In the genomic region with DNA sequence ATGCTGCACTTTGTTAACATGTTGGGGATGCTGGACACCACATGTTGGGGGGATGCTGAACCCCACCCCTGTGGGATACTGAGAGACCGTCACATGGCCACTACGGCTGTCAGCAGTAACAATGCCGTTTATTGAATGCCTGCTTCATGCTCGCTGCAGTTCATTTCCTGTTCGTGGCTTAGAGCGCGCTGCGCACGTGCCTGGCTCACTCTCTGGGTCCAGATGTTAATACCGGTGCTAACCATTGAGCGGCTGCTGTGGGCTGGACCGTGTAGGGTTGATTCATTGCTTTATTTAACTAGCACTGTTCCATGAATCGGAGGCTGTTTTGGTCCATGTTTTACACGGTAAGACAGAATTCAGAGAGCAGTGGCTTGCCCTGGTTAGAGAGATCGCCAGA, we compare ENCODE assay signal across 17 mouse cellular contexts.
A peak's percentile ranks its signal among the peaks of the same experiment; 100 is the strongest.
DNase-seq lines count a peak whose midpoint lies in the region; ATAC-seq and TF ChIP-seq lines count a peak whose summit lies in the region.
"Had no signal": no experiment of that assay in that cellular context is flagged by ENCODE, and none has a peak within 500 bp of the region (broad histone marks: within the 10 kb centered on the region; RNA-seq: fewer than 3 reads in every experiment).

No protein-coding gene starts in this region.

- no peak for DNase-seq in forebrain, postnatal 0 days
- DNase-seq in midbrain, embryonic 14.5 days = peak; percentile 39
- DNase-seq in limb, embryonic 10.5 days (ENCODE audit: low spot score) = peak; percentile 74
- DNase-seq in kidney, postnatal 4 days = no peak
- DNase-seq: B cell, adult 2 months; gastrocnemius, postnatal 14 days; kidney, adult 2 months had no signal

- H3K4me2 ChIP-seq in forebrain, postnatal 0 days (ENCODE audit: low read depth) = no peak overlapping the region
- H3K4me2 ChIP-seq in forebrain, embryonic 12.5 days = no peak overlapping the region
- no peak overlapping the region for H3K4me2 ChIP-seq in midbrain, embryonic 14.5 days (ENCODE audit: low read length)
- H3K4me2 ChIP-seq in midbrain, embryonic 16.5 days (ENCODE audit: low read length) = no peak overlapping the region
- no peak overlapping the region for H3K4me2 ChIP-seq in neural tube, embryonic 15.5 days
- H3K4me2 ChIP-seq: embryonic facial prominence, embryonic 13.5 days; heart, embryonic 13.5 days; hindbrain, embryonic 15.5 days; midbrain, embryonic 13.5 days had no signal

- ATAC-seq in forebrain, postnatal 0 days = peak; percentile 40; the same call in 1 of the 2 replicates
- ATAC-seq in forebrain, embryonic 12.5 days (ENCODE audit: low FRiP score) = no peak
- no peak for ATAC-seq in midbrain, embryonic 14.5 days (ENCODE audit: low FRiP score, low TSS enrichment)
- no peak for ATAC-seq in midbrain, embryonic 16.5 days
- peak; percentile 32; the same call in 1 of the 2 replicates for ATAC-seq in neural tube, embryonic 15.5 days (ENCODE audit: low FRiP score)
- ATAC-seq: forebrain, embryonic 14.5 days; midbrain, embryonic 13.5 days had no signal

- H3K27me3 ChIP-seq in forebrain, postnatal 0 days (ENCODE audit: insufficient read depth, low read length) = no peaks in the 10 kb centered on the region
- peaks cover 35% of the 10 kb centered on the region for H3K27me3 ChIP-seq in forebrain, embryonic 12.5 days
- no peaks in the 10 kb centered on the region for H3K27me3 ChIP-seq in midbrain, embryonic 14.5 days (ENCODE audit: control insufficient read depth, insufficient read depth, low read length)
- H3K27me3 ChIP-seq in midbrain, embryonic 16.5 days (ENCODE audit: control insufficient read depth, insufficient read depth, low read depth, low read length) = peaks cover 3% of the 10 kb centered on the region; the same call in 1 of the 2 replicates
- H3K27me3 ChIP-seq in limb, embryonic 10.5 days (ENCODE audit: low read depth, poor library complexity, severe bottlenecking) = peaks cover 37% of the 10 kb centered on the region
- peaks cover 10% of the 10 kb centered on the region; the same call in 1 of the 2 replicates for H3K27me3 ChIP-seq in neural tube, embryonic 15.5 days (replicated peaks)

- WGBS in forebrain, postnatal 0 days = 67% methylated on average over 15 of the region's 15 CpGs
- 69% methylated on average over 15 of the region's 15 CpGs for WGBS in forebrain, embryonic 12.5 days
- WGBS in midbrain, embryonic 14.5 days = 65% methylated on average over 15 of the region's 15 CpGs
- WGBS in midbrain, embryonic 16.5 days = 57% methylated on average over 15 of the region's 15 CpGs
- WGBS in limb, embryonic 10.5 days = 49% methylated on average over 15 of the region's 15 CpGs
- WGBS in neural tube, embryonic 15.5 days = 29% methylated on average over 15 of the region's 15 CpGs

- H3K9me3 ChIP-seq in forebrain, postnatal 0 days (ENCODE audit: low read length) = no peaks in the 10 kb centered on the region
- H3K9me3 ChIP-seq in forebrain, embryonic 12.5 days = no peaks in the 10 kb centered on the region
- H3K9me3 ChIP-seq in midbrain, embryonic 14.5 days (ENCODE audit: control insufficient read depth, low read length) = no peaks in the 10 kb centered on the region
- no peaks in the 10 kb centered on the region for H3K9me3 ChIP-seq in midbrain, embryonic 16.5 days (replicated peaks; ENCODE audit: control insufficient read depth, low read length, poor library complexity, severe bottlenecking)
- H3K9me3 ChIP-seq in limb, embryonic 10.5 days (replicated peaks) = no peaks in the 10 kb centered on the region
- no peaks in the 10 kb centered on the region for H3K9me3 ChIP-seq in neural tube, embryonic 15.5 days (replicated peaks)
- H3K9me3 ChIP-seq: embryonic facial prominence, embryonic 13.5 days; heart, embryonic 13.5 days; hindbrain, embryonic 15.5 days; midbrain, embryonic 13.5 days had no signal

- H3K27ac ChIP-seq in forebrain, postnatal 0 days (ENCODE audit: low read depth, low read length) = no peak overlapping the region
- no peak overlapping the region for H3K27ac ChIP-seq in forebrain, embryonic 12.5 days
- no peak overlapping the region for H3K27ac ChIP-seq in midbrain, embryonic 14.5 days (replicated peaks; ENCODE audit: low read depth, low read length)
- H3K27ac ChIP-seq in midbrain, embryonic 16.5 days (ENCODE audit: low read length) = no peak overlapping the region
- H3K27ac ChIP-seq in limb, embryonic 10.5 days = no peak overlapping the region
- H3K27ac ChIP-seq in neural tube, embryonic 15.5 days (replicated peaks) = peak overlapping the region; percentile 37; the same call in 1 of the 2 replicates
- H3K27ac ChIP-seq: embryonic facial prominence, embryonic 13.5 days; heart, embryonic 13.5 days; hindbrain, embryonic 15.5 days; kidney, postnatal 0 days; liver, embryonic 14.5 days had no signal

- peaks cover 13% of the 10 kb centered on the region; the same call in 1 of the 2 replicates for H3K36me3 ChIP-seq in forebrain, postnatal 0 days (ENCODE audit: insufficient read depth)
- no peaks in the 10 kb centered on the region for H3K36me3 ChIP-seq in forebrain, embryonic 12.5 days (replicated peaks)
- no peaks in the 10 kb centered on the region for H3K36me3 ChIP-seq in midbrain, embryonic 14.5 days (ENCODE audit: control insufficient read depth, insufficient read depth, low read length)
- no peaks in the 10 kb centered on the region for H3K36me3 ChIP-seq in midbrain, embryonic 16.5 days (ENCODE audit: control insufficient read depth, insufficient read depth, low read length)
- H3K36me3 ChIP-seq in limb, embryonic 10.5 days = no peaks in the 10 kb centered on the region
- H3K36me3 ChIP-seq in neural tube, embryonic 15.5 days = no peaks in the 10 kb centered on the region
- H3K36me3 ChIP-seq: embryonic facial prominence, embryonic 13.5 days; heart, embryonic 13.5 days; hindbrain, embryonic 15.5 days; midbrain, embryonic 13.5 days had no signal

- H3K4me3 ChIP-seq in forebrain, postnatal 0 days (ENCODE audit: low read depth, low read length) = no peak overlapping the region
- H3K4me3 ChIP-seq in forebrain, embryonic 12.5 days (replicated peaks) = no peak overlapping the region
- H3K4me3 ChIP-seq in midbrain, embryonic 14.5 days (replicated peaks; ENCODE audit: low read depth, low read length) = no peak overlapping the region
- no peak overlapping the region for H3K4me3 ChIP-seq in midbrain, embryonic 16.5 days (ENCODE audit: low read depth, low read length)
- H3K4me3 ChIP-seq in limb, embryonic 10.5 days = 0 out of 2 replicates have a peak overlapping the region, but pooled peaks have one; percentile 13
- no peak overlapping the region for H3K4me3 ChIP-seq in neural tube, embryonic 15.5 days (replicated peaks)
- H3K4me3 ChIP-seq: embryonic facial prominence, embryonic 13.5 days; heart, embryonic 13.5 days; hindbrain, embryonic 15.5 days; midbrain, embryonic 13.5 days had no signal

- H3K9ac ChIP-seq in forebrain, postnatal 0 days = no peak overlapping the region
- H3K9ac ChIP-seq in forebrain, embryonic 12.5 days = no peak overlapping the region
- H3K9ac ChIP-seq in midbrain, embryonic 14.5 days (replicated peaks; ENCODE audit: low read length) = no peak overlapping the region
- H3K9ac ChIP-seq in midbrain, embryonic 16.5 days (ENCODE audit: low read depth, low read length) = no peak overlapping the region
- no peak overlapping the region for H3K9ac ChIP-seq in neural tube, embryonic 15.5 days (replicated peaks)
- H3K9ac ChIP-seq: embryonic facial prominence, embryonic 13.5 days; heart, embryonic 13.5 days; hindbrain, embryonic 15.5 days; liver, embryonic 14.5 days; midbrain, embryonic 13.5 days had no signal

- TF ChIP-seq CTCF in forebrain, postnatal 0 days (IDR thresholded peaks at IDR 0.05; ENCODE audit: low read depth) = no peak

- peaks cover 4% of the 10 kb centered on the region for H3K4me1 ChIP-seq in forebrain, postnatal 0 days (ENCODE audit: insufficient read depth)
- H3K4me1 ChIP-seq in forebrain, embryonic 12.5 days = peaks cover 14% of the 10 kb centered on the region
- 0 out of 2 replicates have a peak, but pooled peaks cover 11% of the 10 kb centered on the region for H3K4me1 ChIP-seq in midbrain, embryonic 14.5 days (ENCODE audit: control insufficient read depth, insufficient read depth, low read length)
- H3K4me1 ChIP-seq in midbrain, embryonic 16.5 days (ENCODE audit: control insufficient read depth, insufficient read depth, low read length) = peaks cover 10% of the 10 kb centered on the region; the same call in 1 of the 2 replicates
- H3K4me1 ChIP-seq in limb, embryonic 10.5 days = peaks cover 51% of the 10 kb centered on the region
- H3K4me1 ChIP-seq in neural tube, embryonic 15.5 days = peaks cover 27% of the 10 kb centered on the region

Comparison
In these comparisons a context has a peak if more than half of its experiments do, and no peak if none do; other contexts are left out.
1. ATAC-seq: peak in forebrain, postnatal 0 days (single experiment) and neural tube, embryonic 15.5 days (single experiment); none in forebrain, embryonic 12.5 days (single experiment), midbrain, embryonic 14.5 days (single experiment) and midbrain, embryonic 16.5 days (single experiment).
2. DNase-seq: peak in midbrain, embryonic 14.5 days (single experiment) and limb, embryonic 10.5 days (single experiment); none in forebrain, postnatal 0 days (single experiment) and kidney, postnatal 4 days (0 of 2).